Mouse (Mus musculus): ENCODE results near the gene Lyzl6.
A peak's percentile ranks its signal among the peaks of the same experiment; 100 is the strongest.

Lyzl6 gene

DNA sequence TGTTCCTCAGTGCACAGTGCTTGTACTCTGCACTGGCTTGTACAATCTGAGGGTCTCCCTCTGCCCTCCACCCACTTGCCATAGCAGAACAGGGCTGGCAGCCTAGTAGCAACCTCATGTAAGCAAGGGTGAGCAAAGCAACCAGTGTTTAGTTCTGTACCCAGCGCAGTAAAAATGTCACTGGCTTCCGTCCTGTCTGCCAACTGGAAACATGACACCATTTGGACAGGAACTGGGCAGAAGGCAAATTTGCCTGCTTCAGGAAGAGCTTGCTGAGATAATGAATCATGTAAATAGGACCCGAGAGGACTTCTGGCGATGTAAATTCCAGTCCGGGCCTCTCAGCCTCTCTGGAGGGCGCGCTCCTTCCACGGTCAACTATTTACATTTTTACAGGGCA, 7.0 kb upstream of the Lyzl6 start:
- DNase-seq (ENCODE audit: low read depth) = no peak

DNA sequence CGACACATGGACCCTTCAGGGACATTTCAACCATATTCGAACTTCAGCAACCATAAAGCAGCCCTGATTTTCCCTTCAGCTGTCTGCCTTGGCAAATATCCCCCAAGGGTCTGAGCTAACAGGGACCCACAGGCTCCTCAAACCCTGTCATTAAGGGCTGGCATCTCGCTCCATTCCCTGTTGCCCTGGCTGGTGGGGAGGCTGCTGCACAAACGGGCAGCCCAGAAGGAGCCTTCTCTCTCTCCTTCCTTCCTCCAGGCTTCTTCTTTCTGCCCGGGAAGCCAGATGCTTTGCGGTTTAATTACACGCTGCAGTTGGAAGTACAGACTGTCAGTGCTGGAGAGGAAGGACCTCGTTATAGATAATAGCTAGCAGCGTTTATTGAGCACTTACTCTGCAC, 4.5 kb upstream of the Lyzl6 start:
- DNase-seq (ENCODE audit: low read depth) = no peak

DNA sequence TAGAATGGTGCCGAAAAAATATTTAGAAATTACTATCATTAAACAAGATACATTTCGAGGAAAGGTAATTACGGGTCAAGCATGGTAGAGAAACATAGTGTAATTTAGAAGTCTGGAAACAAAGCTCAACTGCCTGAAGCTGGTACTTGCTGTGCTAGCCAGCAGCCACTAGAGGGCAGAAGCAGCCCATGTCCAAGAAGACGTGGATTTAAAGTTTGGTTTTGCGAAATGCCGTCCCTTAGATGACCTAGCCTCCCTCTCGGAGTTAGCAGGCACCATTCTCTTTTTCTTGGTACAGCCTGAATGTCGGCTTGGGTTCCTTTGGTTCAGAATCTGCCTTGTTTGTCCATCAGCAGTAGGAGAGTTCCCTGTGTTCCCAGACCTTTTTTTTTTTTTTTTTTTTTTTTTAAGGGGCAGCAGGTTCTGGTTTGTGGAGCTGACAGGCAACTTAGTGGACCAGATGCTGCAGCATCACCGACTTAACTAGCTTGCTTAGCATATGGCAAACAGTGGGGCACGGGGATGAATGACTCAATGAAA, 787 bp upstream of the Lyzl6 start:
- peak; percentile 89 for DNase-seq (ENCODE audit: low read depth)

DNA sequence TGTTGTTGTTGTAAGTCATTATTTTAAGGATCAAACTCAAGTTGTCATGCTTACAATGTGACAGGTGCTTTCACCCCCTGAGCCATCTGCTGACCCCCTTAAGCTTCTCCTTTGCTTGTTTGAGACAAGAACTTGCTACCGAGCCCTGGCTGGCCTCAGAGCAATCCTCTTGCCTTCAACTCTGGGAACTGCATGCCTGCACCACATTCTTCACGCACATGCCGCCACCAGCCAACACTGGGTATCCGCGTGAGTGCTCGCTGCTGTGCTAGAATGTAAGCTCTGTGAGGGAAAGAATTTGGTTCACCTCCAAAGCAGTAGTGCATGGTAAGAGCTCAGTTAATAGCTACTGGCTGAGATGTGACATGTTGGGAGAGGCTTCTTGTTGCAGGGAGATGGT, 2.4 kb downstream of the Lyzl6 start:
- DNase-seq (ENCODE audit: low read depth) = no peak

DNA sequence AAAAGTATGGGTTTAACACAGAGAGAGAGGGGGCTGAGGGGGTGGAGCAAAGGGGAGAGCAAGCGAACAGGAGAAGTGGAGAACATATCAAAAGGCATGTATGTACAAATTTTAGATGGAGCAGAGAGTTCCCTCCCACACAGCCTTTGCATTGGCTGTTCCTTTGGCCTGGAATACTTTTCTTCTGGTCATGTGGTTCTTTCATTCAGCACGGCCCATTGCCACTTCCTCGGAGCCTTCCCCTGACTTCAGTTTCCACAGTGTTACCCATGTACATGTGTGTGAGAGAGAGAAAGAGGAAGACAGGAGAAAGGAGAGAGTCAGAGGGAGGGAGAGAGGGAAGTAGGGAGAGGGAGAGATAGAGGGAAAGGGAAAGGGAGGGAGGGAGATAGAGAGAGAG, 3.2 kb downstream of the Lyzl6 start:
- no peak for DNase-seq (ENCODE audit: low read depth)

DNA sequence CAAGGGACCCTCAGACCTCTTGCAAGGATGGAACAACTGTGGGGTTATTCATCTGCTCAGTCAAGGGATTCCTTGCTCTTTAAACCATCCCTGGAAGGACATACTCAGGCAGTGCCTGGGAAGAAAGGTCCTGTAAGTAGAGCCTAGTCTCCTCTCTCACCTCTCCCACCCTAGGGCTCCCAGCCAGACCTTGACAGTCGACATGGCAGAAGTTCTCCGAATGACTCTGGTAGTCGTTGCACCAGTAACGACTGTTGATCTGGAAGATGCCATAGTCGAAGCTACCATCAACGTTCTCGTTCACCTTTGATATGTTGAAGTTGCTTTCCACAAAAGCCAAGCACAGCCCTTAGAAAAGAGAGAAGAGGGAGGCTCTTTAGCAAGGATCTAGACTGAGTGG, 3.9 kb downstream of the Lyzl6 start:
- DNase-seq (ENCODE audit: low read depth) = no peak

DNA sequence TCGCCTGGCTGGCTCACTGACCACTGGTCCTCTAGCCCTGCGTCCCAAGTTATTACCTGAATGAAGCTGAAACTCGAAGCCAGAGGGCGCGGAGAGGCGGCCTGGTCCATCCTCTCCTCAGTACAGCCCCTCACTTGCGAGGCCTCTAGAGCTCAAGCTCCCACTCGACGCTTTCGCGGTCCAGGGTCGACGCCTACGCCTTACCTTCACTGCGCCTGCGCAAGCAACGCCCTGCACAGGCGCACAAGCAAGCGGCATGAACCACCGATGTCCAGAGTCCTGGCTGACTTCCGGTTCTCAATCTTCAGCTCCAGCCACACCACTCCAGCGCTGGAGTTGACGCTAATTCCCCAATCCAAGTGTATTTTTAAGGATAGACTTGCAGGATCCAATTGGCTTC, 11.2 kb downstream of the Lyzl6 start:
- DNase-seq (ENCODE audit: low read depth) = no peak

DNA sequence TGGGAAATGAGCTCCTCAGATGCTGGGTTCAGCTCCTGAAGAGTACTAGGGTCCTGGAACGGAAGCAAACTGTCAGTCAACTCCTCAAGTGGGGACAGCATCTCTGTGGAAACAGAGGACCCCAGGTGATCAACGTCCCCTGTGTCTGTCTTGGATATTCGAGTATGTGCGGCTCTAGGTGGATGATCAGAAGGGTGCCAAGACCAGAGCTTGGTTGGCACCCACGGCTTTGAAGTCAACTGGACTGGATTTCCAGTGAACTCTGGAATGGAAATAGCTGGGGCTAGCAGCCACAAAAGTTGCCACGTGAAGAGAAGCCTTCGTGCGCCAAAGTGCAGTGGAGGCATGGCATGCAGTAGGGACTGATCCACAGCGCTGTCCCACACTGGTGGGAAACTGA, 17.6 kb downstream of the Lyzl6 start, which contains the start of gene Gm884:
TSS of gene Gm884 (minus strand) at position 101 of the 400 bp plus-strand sequence.
- no peak for DNase-seq (ENCODE audit: low read depth)

DNA sequence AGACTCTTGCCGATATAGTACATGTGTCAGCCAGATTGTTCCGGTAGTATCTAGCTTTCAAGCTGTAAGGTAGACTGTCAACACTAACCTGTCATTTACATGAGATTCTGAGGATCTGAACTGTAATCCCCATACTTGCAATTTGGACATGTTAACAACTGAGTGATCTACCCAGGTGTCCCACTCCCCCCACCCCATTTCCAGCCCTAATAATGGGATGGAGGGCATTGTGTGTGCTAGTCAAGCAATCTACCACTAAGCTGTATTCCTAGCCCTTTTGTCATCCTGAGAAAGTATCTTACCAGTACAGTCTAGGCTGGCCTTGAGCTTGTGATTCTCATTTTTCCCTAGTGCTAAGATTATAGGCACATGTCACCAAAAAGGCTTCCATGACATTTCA, 27.9 kb downstream of the Lyzl6 start:
- DNase-seq (ENCODE audit: low read depth) = no peak

DNA sequence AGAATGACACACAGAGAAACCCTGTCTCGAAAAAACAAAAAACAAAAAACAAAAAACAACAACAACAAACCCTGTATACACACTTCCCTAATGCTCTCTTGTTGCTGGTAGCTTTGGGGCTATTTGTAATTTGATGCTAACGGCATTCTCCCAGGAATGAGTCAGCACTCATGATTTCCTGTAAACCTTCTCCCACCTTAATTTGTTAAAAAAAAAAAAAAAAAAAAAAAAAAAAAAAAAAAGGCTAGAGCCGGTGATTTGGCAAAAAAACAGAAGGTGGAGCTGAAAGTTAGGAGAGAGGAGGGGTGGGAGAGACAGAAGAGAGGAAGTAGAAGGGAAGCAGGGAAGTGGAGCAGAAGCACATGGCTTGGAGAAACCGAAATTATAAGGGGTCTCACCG, 32.1 kb downstream of the Lyzl6 start:
- peak; percentile 57 for DNase-seq (ENCODE audit: low read depth)
